Mouse (Mus musculus) neural tube, postnatal 0 days (tissue): ENCODE measurements around the gene Thap4. TPM values are rescaled to one million over a fixed set of nuclear protein-coding genes. Genes with fewer than 3 reads are reported as not detected.

Source experiments
- polyA plus RNA-seq: library from polyadenylated mRNA; unstranded; fragments of >200 nt; fragmentation: Nextera tagmentation; extraction: Ambion mirVana; gene quantifications from 2 replicates; pipeline ENCODE4 v1.2.1, GENCODE M21; 2015

The Thap4 gene
- 48.7 and 48.9 TPM in 2 replicates for polyA plus RNA-seq

GRCm38 (mm10) chr1:93754573-93755290 is at the start of gene Thap4:
Thap4 (minus strand) TSS chr1:93754864.

GRCm38 (mm10) chr1:93803556-93804507 is 49.2 kb upstream of the Thap4 start, which contains the start of gene Ing5:
Ing5 (plus strand) TSS chr1:93803965.

GRCm38 (mm10) chr1:93801741-93802238 is 47.1 kb upstream of the Thap4 start, which contains the start of gene Dtymk:
Dtymk (minus strand) TSS chr1:93801934.

GRCm38 (mm10) chr1:93751290-93751689 is 3.4 kb downstream of the Thap4 start, which contains the start of gene Atg4b:
Atg4b (plus strand) TSS chr1:93751500.

GRCm38 (mm10) chr1:93685401-93686244 is 69.0 kb downstream of the Thap4 start, which contains the start of gene Bok:
Bok (plus strand) TSS chr1:93685660.

GRCm38 (mm10) chr1:93658559-93658958 is 96.1 kb downstream of the Thap4 start, which contains the start of gene Stk25:
Stk25 (minus strand) TSS chr1:93658659.

Other genes with a start within 250 kb of the Thap4 start
- gene Farp2, start 242.8 kb downstream of the Thap4 start, polyA plus RNA-seq: 3.3 TPM in 2 replicates
- 269 and 314 TPM in 2 replicates for gene Stk25, start 96.2 kb downstream of the Thap4 start, polyA plus RNA-seq
- 71.9 and 80.7 TPM in 2 replicates for gene Bok, start 69.2 kb downstream of the Thap4 start, polyA plus RNA-seq
- gene Atg4b, start 3.4 kb downstream of the Thap4 start, polyA plus RNA-seq: 56.5 and 69.7 TPM in 2 replicates
- 123 TPM in 2 replicates for gene Dtymk, start 47.1 kb upstream of the Thap4 start, polyA plus RNA-seq
- 6.5 and 6.8 TPM in 2 replicates for gene Ing5, start 49.1 kb upstream of the Thap4 start, polyA plus RNA-seq
- 9.2 and 9.6 TPM in 2 replicates for gene D2hgdh, start 70.0 kb upstream of the Thap4 start, polyA plus RNA-seq
- gene Gal3st2, start 106.4 kb upstream of the Thap4 start, polyA plus RNA-seq: not detected in 2 replicates
- gene Gal3st2b, start 163.4 kb upstream of the Thap4 start, polyA plus RNA-seq: not detected in 2 replicates
- not detected in 2 replicates for gene Gal3st2c, start 235.6 kb upstream of the Thap4 start, polyA plus RNA-seq